Mouse (Mus musculus): Measurements from ENCODE around the gene Msh5.

GRCm38 (mm10) chr17:35088825-35089644 lies 42.5 kb upstream of the Msh5 start, which contains the start of gene Abhd16a:
- no peak for TF ChIP-seq TAL1 (IDR thresholded peaks at IDR 0.05; ENCODE audit: low read length)
- no peak for TF ChIP-seq GATA1 (IDR thresholded peaks at IDR 0.05; ENCODE audit: low read length)

All from erythroblast, embryonic 14.5 days (primary cell).